Mouse (Mus musculus) olfactory bulb, adult 2 months (tissue): ENCODE data around the gene Lrrc49.

Source experiments
- CTCF ChIP-seq: fragments of 200-500 bp; IDR thresholded peaks from 2 replicates; pipeline ENCODE4 v1.5.1; 2012; ENCODE audit warnings: low read depth, mild to moderate bottlenecking, low read length, moderate library complexity; ENCODE audit not compliant: insufficient read depth
- POLR2A ChIP-seq: fragments of 200-500 bp; IDR thresholded peaks from 2 replicates; pipeline ENCODE4 v1.6.1; 2012; ENCODE audit warnings: mild to moderate bottlenecking, low read depth, low read length, moderate library complexity; ENCODE audit not compliant: insufficient read depth

DNA sequence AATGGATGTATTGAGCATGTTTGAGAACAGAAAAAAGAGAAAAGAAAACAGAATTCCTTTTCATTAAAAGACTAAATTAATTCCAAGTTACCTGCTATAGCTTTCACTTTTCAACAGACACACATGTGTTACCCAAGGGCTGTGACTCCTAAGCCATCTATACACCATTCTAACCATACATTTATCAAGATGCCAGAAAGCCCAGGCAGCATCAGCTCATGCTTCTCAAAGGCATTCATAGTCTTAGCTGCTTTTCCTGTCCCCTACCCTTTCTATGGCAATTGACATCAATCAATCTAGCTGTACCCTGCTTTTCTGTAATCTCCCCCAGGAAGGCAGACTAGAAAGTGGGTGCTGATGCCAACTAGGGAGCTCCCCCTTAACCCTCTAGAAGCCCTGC lies 34.4 kb downstream of the Lrrc49 start:
- TF ChIP-seq CTCF (no peak), POLR2A (no peak)
